Mouse (Mus musculus): ENCODE measurements around the gene Gm45021.

DNA sequence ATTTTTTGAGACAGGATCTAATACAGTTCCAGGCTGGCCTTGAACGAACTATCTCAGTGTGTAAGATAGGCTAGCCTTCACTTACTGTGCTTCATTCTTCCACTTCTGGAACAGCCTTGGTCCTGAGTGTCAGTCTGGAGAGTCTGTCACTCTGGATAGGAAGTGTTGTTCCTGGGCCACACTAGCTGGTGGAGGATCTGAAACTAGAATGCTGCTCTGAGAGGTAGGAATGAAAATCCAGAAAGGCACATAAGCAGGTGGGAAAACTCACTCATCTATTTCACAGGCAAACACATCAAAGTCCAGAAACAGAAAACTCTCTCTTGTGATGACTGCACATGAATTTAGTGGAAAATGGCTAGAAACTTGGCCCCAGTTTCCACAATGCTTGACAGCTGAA lies 11.2 kb downstream of the Gm45021 start:
- TF ChIP-seq CTCF (IDR thresholded peaks at IDR 0.05; ENCODE audit: control insufficient read depth, insufficient read depth, insufficient read length) (no peak), MYOG (IDR thresholded peaks at IDR 0.05; ENCODE audit: control insufficient read depth, extremely low read depth, insufficient read length) (no peak), USF1 (IDR thresholded peaks at IDR 0.05; ENCODE audit: low read depth) (no peak), MYOD1 (IDR thresholded peaks at IDR 0.05; ENCODE audit: control insufficient read depth, insufficient read length, low read depth) (no peak), CEBPB (IDR thresholded peaks at IDR 0.05; ENCODE audit: low read depth) (no peak), MAX (IDR thresholded peaks at IDR 0.05) (no peak)

All from C2C12 (cell line).